Mouse (Mus musculus): ENCODE results near the gene Mfn1. TPM values are rescaled to one million over a fixed set of nuclear protein-coding genes. Genes with fewer than 3 reads are reported as not detected.

The Mfn1 gene
- 101 and 106 TPM in 2 replicates for polyA plus RNA-seq (2012; rRNA removed)

- TF ChIP-seq CTCF (IDR thresholded peaks at IDR 0.05; ENCODE audit: extremely low read depth, insufficient read depth, low read length) (no peak), POLR2A (IDR thresholded peaks at IDR 0.05; ENCODE audit: extremely low read depth, insufficient read depth, low read length) (peak; percentile 94)
- Histone ChIP-seq H3K27ac (ENCODE audit: insufficient read depth, low read length) (peak within 1 kb of the TSS; percentile 90), H3K4me1 (ENCODE audit: control insufficient read depth, insufficient read depth, low read length) (peaks cover 1% of the 10 kb centered on the region; the same call in 1 of the 2 replicates), H3K4me3 (ENCODE audit: insufficient read depth, low read length) (peak within 1 kb of the TSS; percentile 88)
Observed at GRCm38 (mm10) chr3:32529303-32529898, at the start of gene Mfn1. TSS of gene Mfn1 (plus strand) at chr3:32529465.

DNA sequence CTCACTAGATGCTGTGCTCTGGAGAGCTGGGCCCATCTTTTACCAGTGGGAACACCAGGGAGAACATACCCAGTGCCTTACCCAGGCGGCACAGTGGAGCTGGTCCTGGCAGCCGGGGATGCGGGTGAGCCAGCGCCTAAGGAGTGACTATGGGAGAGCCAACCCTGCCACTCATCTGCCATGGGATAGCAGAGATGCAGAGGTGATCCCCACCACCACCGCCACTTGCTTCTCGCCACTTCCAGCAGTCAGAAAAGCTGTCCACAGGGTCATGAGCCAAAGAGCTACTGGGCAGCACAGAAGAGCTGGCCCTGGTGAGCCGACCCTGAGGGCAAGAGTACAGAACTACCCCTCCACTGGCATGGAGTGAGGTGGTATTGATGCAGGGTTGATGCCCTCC lies 49.3 kb upstream of the Mfn1 start:
- no peak overlapping the region for H3K4me3 ChIP-seq (ENCODE audit: insufficient read depth, low read length)
- no peak overlapping the region for H3K27ac ChIP-seq (ENCODE audit: insufficient read depth, low read length)
- no peaks in the 10 kb centered on the region for H3K4me1 ChIP-seq (ENCODE audit: control insufficient read depth, insufficient read depth, low read length)
- TF ChIP-seq CTCF (IDR thresholded peaks at IDR 0.05; ENCODE audit: extremely low read depth, insufficient read depth, low read length) (no peak), POLR2A (IDR thresholded peaks at IDR 0.05; ENCODE audit: extremely low read depth, insufficient read depth, low read length) (no peak)

- TF ChIP-seq POLR2A (IDR thresholded peaks at IDR 0.05; ENCODE audit: extremely low read depth, insufficient read depth, low read length) (no peak), CTCF (IDR thresholded peaks at IDR 0.05; ENCODE audit: extremely low read depth, insufficient read depth, low read length) (no peak)
- no peak overlapping the region for H3K27ac ChIP-seq (ENCODE audit: insufficient read depth, low read length)
- H3K4me1 ChIP-seq (ENCODE audit: control insufficient read depth, insufficient read depth, low read length) = no peaks in the 10 kb centered on the region
- no peak overlapping the region for H3K4me3 ChIP-seq (ENCODE audit: insufficient read depth, low read length)
Observed at GRCm38 (mm10) chr3:32483035-32483434, 46.2 kb upstream of the Mfn1 start.

GRCm38 (mm10) chr3:32486543-32486942 lies 42.7 kb upstream of the Mfn1 start:
- Histone ChIP-seq H3K27ac (ENCODE audit: insufficient read depth, low read length) (no peak overlapping the region), H3K4me3 (ENCODE audit: insufficient read depth, low read length) (no peak overlapping the region), H3K4me1 (ENCODE audit: control insufficient read depth, insufficient read depth, low read length) (no peaks in the 10 kb centered on the region)
- TF ChIP-seq CTCF (IDR thresholded peaks at IDR 0.05; ENCODE audit: extremely low read depth, insufficient read depth, low read length) = no peak
- no peak for TF ChIP-seq POLR2A (IDR thresholded peaks at IDR 0.05; ENCODE audit: extremely low read depth, insufficient read depth, low read length)

- TF ChIP-seq POLR2A (IDR thresholded peaks at IDR 0.05; ENCODE audit: extremely low read depth, insufficient read depth, low read length) = no peak
- no peak for TF ChIP-seq CTCF (IDR thresholded peaks at IDR 0.05; ENCODE audit: extremely low read depth, insufficient read depth, low read length)
- Histone ChIP-seq H3K4me1 (ENCODE audit: control insufficient read depth, insufficient read depth, low read length) (no peaks in the 10 kb centered on the region), H3K27ac (ENCODE audit: insufficient read depth, low read length) (no peak overlapping the region), H3K4me3 (ENCODE audit: insufficient read depth, low read length) (no peak overlapping the region)
Observed at GRCm38 (mm10) chr3:32488172-32488571, 41.1 kb upstream of the Mfn1 start.

GRCm38 (mm10) chr3:32490076-32490927 lies 39.0 kb upstream of the Mfn1 start:
- H3K4me1 ChIP-seq (ENCODE audit: control insufficient read depth, insufficient read depth, low read length) = no peaks in the 10 kb centered on the region
- H3K27ac ChIP-seq (ENCODE audit: insufficient read depth, low read length) = no peak overlapping the region
- TF ChIP-seq POLR2A (IDR thresholded peaks at IDR 0.05; ENCODE audit: extremely low read depth, insufficient read depth, low read length) (no peak), CTCF (IDR thresholded peaks at IDR 0.05; ENCODE audit: extremely low read depth, insufficient read depth, low read length) (no peak)
- no peak overlapping the region for H3K4me3 ChIP-seq (ENCODE audit: insufficient read depth, low read length)

- TF ChIP-seq POLR2A (IDR thresholded peaks at IDR 0.05; ENCODE audit: extremely low read depth, insufficient read depth, low read length) (no peak), CTCF (IDR thresholded peaks at IDR 0.05; ENCODE audit: extremely low read depth, insufficient read depth, low read length) (no peak)
- Histone ChIP-seq H3K4me3 (ENCODE audit: insufficient read depth, low read length) (no peak overlapping the region), H3K27ac (ENCODE audit: insufficient read depth, low read length) (no peak overlapping the region), H3K4me1 (ENCODE audit: control insufficient read depth, insufficient read depth, low read length) (no peaks in the 10 kb centered on the region)
Observed at GRCm38 (mm10) chr3:32490928-32491315, 38.3 kb upstream of the Mfn1 start.

DNA sequence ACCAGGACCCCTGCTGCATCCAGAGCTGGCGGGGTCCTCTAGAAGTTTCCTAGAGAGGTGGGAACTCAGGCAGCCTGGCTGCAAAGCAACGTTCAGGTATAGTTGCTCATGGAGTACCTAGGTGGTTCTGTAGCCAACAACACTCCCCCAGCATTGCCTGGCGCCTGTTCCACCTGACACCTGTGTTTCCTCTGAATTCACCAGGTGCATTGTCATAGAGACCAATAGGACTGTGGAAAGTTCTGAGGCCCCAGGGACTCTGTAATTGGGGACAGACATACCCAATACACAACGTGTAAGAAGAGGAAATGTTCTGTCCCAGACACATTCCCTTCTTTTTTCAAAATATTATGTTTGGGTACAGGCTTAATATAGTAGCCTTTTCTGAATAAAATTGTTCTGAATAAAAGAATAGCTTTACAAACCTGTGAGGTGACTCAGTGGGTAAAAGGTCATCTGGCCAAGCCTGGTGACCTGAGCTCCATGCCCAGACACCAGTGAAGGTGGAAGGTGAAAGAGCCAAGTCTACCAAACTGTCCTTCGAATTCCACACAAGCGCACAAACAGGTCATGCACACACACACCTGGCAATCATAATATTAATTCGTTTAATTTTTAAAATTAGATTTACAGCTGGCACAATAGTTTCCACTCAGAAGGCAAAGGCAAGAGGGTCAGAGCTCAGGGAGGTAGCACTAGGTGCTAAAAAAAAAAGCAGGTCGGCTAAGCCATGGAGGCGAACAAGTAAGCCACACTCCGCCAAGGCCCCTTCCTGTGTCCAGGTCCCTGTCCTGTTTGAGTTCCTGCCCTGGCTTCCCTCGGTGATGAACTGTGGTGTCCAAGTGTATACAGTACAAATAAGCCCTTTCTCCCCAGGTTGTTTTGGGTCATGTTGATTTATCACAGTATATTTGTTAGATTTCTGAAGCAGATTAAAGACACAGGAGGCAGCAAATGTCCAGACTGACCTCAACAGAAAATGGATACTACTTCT lies 36.9 kb upstream of the Mfn1 start, which contains the start of gene Kcnmb3:
Kcnmb3 (minus strand) TSS at position 135 of the 994 bp plus-strand sequence.
- no peak within 1 kb of the TSS for H3K4me3 ChIP-seq (ENCODE audit: insufficient read depth, low read length)
- no peak within 1 kb of the TSS for H3K27ac ChIP-seq (ENCODE audit: insufficient read depth, low read length)
- H3K4me1 ChIP-seq (ENCODE audit: control insufficient read depth, insufficient read depth, low read length) = no peaks in the 10 kb centered on the region
- TF ChIP-seq CTCF (IDR thresholded peaks at IDR 0.05; ENCODE audit: extremely low read depth, insufficient read depth, low read length) = no peak
- TF ChIP-seq POLR2A (IDR thresholded peaks at IDR 0.05; ENCODE audit: extremely low read depth, insufficient read depth, low read length) = no peak
